Mouse (Mus musculus) CH12.LX (cell line): Measurements from ENCODE around the gene Mtnr1b. TPM values are rescaled to one million over a fixed set of nuclear protein-coding genes. Genes with fewer than 3 reads are reported as not detected.

Experiments
- DNase-seq: peaks from one replicate; pipeline ENCODE4 v3.0.0-alpha.2; 2013; ENCODE audit errors: extremely low read depth
- H3K27ac ChIP-seq: 2 replicates; pipeline ENCODE4 v1.5.1; 2012; ENCODE audit warnings: low read depth, mild to moderate bottlenecking, control low read depth, moderate library complexity; ENCODE audit not compliant: insufficient read depth
- H3K27me3 ChIP-seq: replicated peaks from 2 replicates; pipeline ENCODE3; 2012; ENCODE audit warnings: inconsistent platforms
- H3K36me3 ChIP-seq, 2 experiments: replicated peaks in 1 of 2; 2 replicates each; pipeline versions ENCODE3 to v1.6.1; 2012; ENCODE audit warnings: inconsistent platforms in 1 of 2, low read length in 1 of 2, mild to moderate bottlenecking in 1 of 2, mixed read lengths in 1 of 2, moderate library complexity in 1 of 2; ENCODE audit not compliant: control insufficient read depth in 1 of 2, insufficient read depth in 1 of 2
- H3K4me1 ChIP-seq, 2 experiments: 2 replicates each; pipeline ENCODE4 v1.6.1; 2012; ENCODE audit warnings: inconsistent platforms in 1 of 2, moderate library complexity in 1 of 2; ENCODE audit not compliant: insufficient read depth in 2 of 2, control insufficient read depth in 1 of 2
- H3K4me2 ChIP-seq: 2 replicates; pipeline ENCODE4 v1.6.1; 2012; ENCODE audit warnings: low read depth, mild to moderate bottlenecking, control low read depth; ENCODE audit not compliant: poor library complexity, insufficient read depth, severe bottlenecking
- H3K4me3 ChIP-seq, 3 experiments: fragments of 150-350 bp in 1 of 3; sonication (generic) in 1 of 3; replicated peaks in 1 of 3; 2 replicates each; pipeline versions ENCODE3 to v1.5.1; 2011 to 2012; ENCODE audit warnings: low read depth in 2 of 3, low read length in 2 of 3, mild to moderate bottlenecking in 2 of 3, moderate library complexity in 2 of 3, control low read depth in 1 of 3, improper control_type of control experiment in 1 of 3, inconsistent platforms in 1 of 3, mixed read lengths in 1 of 3; ENCODE audit not compliant: poor library complexity in 1 of 3
- H3K79me2 ChIP-seq: replicated peaks from 2 replicates; pipeline ENCODE4 v1.6.1; 2012; ENCODE audit warnings: mild to moderate bottlenecking, moderate library complexity; ENCODE audit not compliant: control insufficient read depth, poor library complexity, insufficient read depth, severe bottlenecking; ENCODE audit errors: extremely low read depth
- H3K9ac ChIP-seq: 2 replicates; pipeline ENCODE4 v1.6.1; 2012; ENCODE audit warnings: low read depth, mild to moderate bottlenecking, control low read depth, moderate library complexity; ENCODE audit not compliant: insufficient read depth
- H3K9me3 ChIP-seq: replicated peaks from 2 replicates; pipeline ENCODE3; 2012; ENCODE audit warnings: low read length, inconsistent platforms, mixed read lengths
- BHLHE40 ChIP-seq: IDR thresholded peaks from 2 replicates; pipeline ENCODE4 v1.6.1; 2011; ENCODE audit warnings: mild to moderate bottlenecking, low read depth, low read length, improper control_type of control experiment
- CHD2 ChIP-seq: IDR thresholded peaks from 2 replicates; pipeline ENCODE4 v1.6.1; 2011; ENCODE audit warnings: low read length, improper control_type of control experiment
- CTCF ChIP-seq, 2 experiments: IDR thresholded peaks in 1 of 2; conservative IDR thresholded peaks in 1 of 2; 2 replicates each; pipeline ENCODE4 v1.5.1; 2011 to 2012; ENCODE audit warnings: low read depth in 2 of 2, low read length in 2 of 2, improper control_type of control experiment in 1 of 2, inconsistent platforms in 1 of 2, mild to moderate bottlenecking in 1 of 2, moderate library complexity in 1 of 2
- ELF1 ChIP-seq: IDR thresholded peaks from 2 replicates; pipeline ENCODE4 v1.6.1; 2014; ENCODE audit warnings: low read depth, mild to moderate bottlenecking, inconsistent platforms, low read length, improper control_type of control experiment
- EP300 ChIP-seq: IDR thresholded peaks from 2 replicates; pipeline ENCODE4 v1.6.1; 2011; ENCODE audit warnings: low read length, improper control_type of control experiment
- GABPA ChIP-seq: IDR thresholded peaks from 2 replicates; pipeline ENCODE4 v1.6.1; 2012; ENCODE audit warnings: low read depth, low read length, improper control_type of control experiment, inconsistent platforms; ENCODE audit not compliant: insufficient replicate concordance
- HCFC1 ChIP-seq: IDR thresholded peaks from 2 replicates; pipeline ENCODE4 v1.6.1; 2012; ENCODE audit warnings: low read depth, mild to moderate bottlenecking, inconsistent platforms, low read length, improper control_type of control experiment
- JUND ChIP-seq: conservative IDR thresholded peaks from 2 replicates; pipeline ENCODE4 v1.6.1; 2011; ENCODE audit warnings: low read depth, low read length, improper control_type of control experiment
- KAT2A ChIP-seq: IDR thresholded peaks from 2 replicates; pipeline ENCODE4 v1.6.1; 2012; ENCODE audit warnings: low read length, improper control_type of control experiment, inconsistent platforms; ENCODE audit not compliant: insufficient replicate concordance
- MEF2A ChIP-seq: IDR thresholded peaks from 2 replicates; pipeline ENCODE4 v1.6.1; 2014; ENCODE audit warnings: low read depth, mild to moderate bottlenecking, inconsistent platforms, low read length, improper control_type of control experiment, borderline replicate concordance
- MXI1 ChIP-seq: IDR thresholded peaks from 2 replicates; pipeline ENCODE4 v1.6.1; 2011; ENCODE audit warnings: mild to moderate bottlenecking, low read depth, low read length, improper control_type of control experiment
- MYC ChIP-seq: IDR thresholded peaks from 2 replicates; pipeline ENCODE4 v1.6.1; 2011; ENCODE audit warnings: low read depth, mild to moderate bottlenecking, improper control_type of control experiment, low read length
- NRF1 ChIP-seq: IDR thresholded peaks from 2 replicates; pipeline ENCODE4 v1.6.1; 2014; ENCODE audit warnings: low read depth, mild to moderate bottlenecking, inconsistent platforms, low read length, improper control_type of control experiment, moderate library complexity
- SIN3A ChIP-seq: IDR thresholded peaks from 2 replicates; pipeline ENCODE4 v1.6.1; 2012; ENCODE audit warnings: low read length, improper control_type of control experiment, inconsistent platforms
- TBP ChIP-seq: conservative IDR thresholded peaks from 2 replicates; pipeline ENCODE4 v1.6.1; 2011; ENCODE audit warnings: low read depth, low read length, improper control_type of control experiment
- UBTF ChIP-seq: IDR thresholded peaks from 2 replicates; pipeline ENCODE4 v1.6.1; 2012; ENCODE audit warnings: low read depth, mild to moderate bottlenecking, inconsistent platforms, low read length, improper control_type of control experiment, moderate library complexity
- USF2 ChIP-seq: conservative IDR thresholded peaks from 2 replicates; pipeline ENCODE4 v1.6.1; 2011; ENCODE audit warnings: low read depth, low read length, improper control_type of control experiment
- ZC3H11A ChIP-seq: IDR thresholded peaks from 2 replicates; pipeline ENCODE4 v1.6.1; 2012; ENCODE audit warnings: low read depth, mild to moderate bottlenecking, inconsistent platforms, low read length, improper control_type of control experiment
- ZMIZ1 ChIP-seq: IDR thresholded peaks from 2 replicates; pipeline ENCODE4 v1.6.1; 2012; ENCODE audit warnings: low read depth, mild to moderate bottlenecking, inconsistent platforms, low read length, improper control_type of control experiment
- dilution Hi-C: fragments of 300-500 bp; cut with MboI; formaldehyde crosslinking; loops from 2 replicates; pipeline ENCODE4 v1.14.3; 2020; ENCODE audit warnings: low sequenced_read_pairs; ENCODE audit not compliant: extremely low pct_unique_long_range_greater_than_20kb, extremely low pct_ligation_motif_present
- in situ Hi-C: fragments of 300-500 bp; cut with MboI; formaldehyde crosslinking; loops from 3 replicates; pipeline ENCODE4 v1.14.3; 2019; ENCODE audit warnings: low sequenced_read_pairs, low pct_ligation_motif_present, low pct_unique_long_range_greater_than_20kb, mixed read lengths
- polyA plus RNA-seq: library from polyadenylated mRNA; unstranded; fragments of >175 nt; gene quantifications from 2 replicates; pipeline ENCODE4 v1.2.1, GENCODE M21; 2012; ENCODE audit warnings: low read depth; ENCODE audit not compliant: insufficient read length
- total RNA-seq, 2 experiments: library from RNA; depleted of rRNA; stranded (reverse); fragments of 300-350 nt in 1 of 2; fragments of >200 nt in 1 of 2; gene quantifications; 2 replicates each; pipeline ENCODE4 v1.2.3; 2012 to 2014

Gene Mtnr1b
- total and polyA plus RNA-seq, 3 experiments: not detected

DNA sequence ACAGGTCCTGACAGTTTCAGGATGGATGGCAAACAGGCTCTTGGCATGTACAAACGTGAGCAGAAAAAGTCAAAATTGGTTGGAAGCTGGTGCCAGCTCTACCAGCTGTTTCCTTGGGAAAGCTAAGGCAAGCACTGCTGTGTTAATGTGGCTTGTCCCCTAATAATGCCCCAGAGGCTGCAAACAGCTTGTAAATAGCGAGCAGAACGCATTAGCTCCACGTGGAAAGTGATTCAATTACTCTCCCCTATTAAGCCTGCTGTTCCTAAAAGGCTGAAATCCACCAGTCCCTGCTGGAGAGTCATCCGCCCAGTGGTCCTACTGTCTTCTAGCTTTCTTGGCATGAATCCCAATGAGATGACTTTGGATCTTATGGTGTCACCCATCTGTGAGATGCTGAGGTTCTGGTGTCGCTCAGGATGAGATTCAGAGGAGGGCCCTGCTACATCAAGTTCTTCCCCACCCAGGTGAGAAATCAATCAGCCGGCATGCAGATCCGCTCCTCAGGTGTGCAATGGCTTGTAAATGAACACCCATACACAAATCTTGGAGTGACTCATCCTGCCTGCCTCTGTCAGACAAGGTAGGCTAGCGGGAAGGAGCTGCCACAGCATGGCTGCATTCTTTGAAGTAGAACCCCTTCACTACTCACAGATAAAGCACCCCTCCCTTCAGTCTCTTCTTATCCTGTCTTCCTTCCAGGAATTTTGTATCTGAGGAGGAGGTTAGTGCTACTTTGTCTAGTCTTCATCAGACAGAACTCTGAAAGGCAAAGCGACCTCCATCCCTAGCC, 7.9 kb downstream of the Mtnr1b start:
- Histone ChIP-seq H3K27ac (no peak overlapping the region), H3K79me2 (no peaks in the 10 kb centered on the region; the same call in 1 of the 2 replicates), H3K27me3 (no peaks in the 10 kb centered on the region), H3K9ac (no peak overlapping the region), H3K36me3 (no peaks in the 10 kb centered on the region), H3K9me3 (no peaks in the 10 kb centered on the region), H3K4me3 (no peak overlapping the region), H3K4me2 (no peak overlapping the region), H3K4me1 (peaks cover 0 to 8% of the 10 kb centered on the region in 2 experiments; a peak in 3 of 4 replicates)
- no peak for DNase-seq
- in situ Hi-C loops: loop anchor here (25.0 kb wide), 1 partner anchor 429 kb away; no protein-coding TSS in a partner anchor
- TF ChIP-seq NRF1 (no peak), JUND (no peak), ZMIZ1 (no peak), MXI1 (no peak), UBTF (no peak), CHD2 (no peak)
- dilution Hi-C loops: no loop called here

- no peaks in the 10 kb centered on the region for H3K36me3 ChIP-seq
- dilution Hi-C loops: no loop called here
- no peak for TF ChIP-seq GABPA
- no peak for TF ChIP-seq UBTF
- TF ChIP-seq KAT2A: no peak
- TF ChIP-seq MYC: no peak
- no peak for TF ChIP-seq ZMIZ1
- no peak for TF ChIP-seq EP300
- TF ChIP-seq ELF1: no peak
- TF ChIP-seq USF2: no peak
- no peak for TF ChIP-seq MEF2A
- no peak for TF ChIP-seq CTCF (conservative IDR thresholded peaks at IDR 0.05 in 1 of 2, IDR thresholded peaks at IDR 0.05 in 1 of 2; ENCODE audit: low read depth in 2 of 2, low read length in 2 of 2)
- TF ChIP-seq TBP: no peak
- no peak for TF ChIP-seq ZC3H11A
- TF ChIP-seq SIN3A: no peak
- TF ChIP-seq BHLHE40: no peak
- TF ChIP-seq HCFC1: no peak
- no peaks in the 10 kb centered on the region; a peak in 1 of 4 replicates for H3K4me1 ChIP-seq
- no peak for DNase-seq
- no peak overlapping the region for H3K4me2 ChIP-seq
- H3K27me3 ChIP-seq: no peaks in the 10 kb centered on the region
- no peak overlapping the region for H3K27ac ChIP-seq
- H3K9ac ChIP-seq: no peak overlapping the region
- H3K4me3 ChIP-seq: no peak overlapping the region
- H3K9me3 ChIP-seq: no peaks in the 10 kb centered on the region
- no peaks in the 10 kb centered on the region for H3K79me2 ChIP-seq
- in situ Hi-C loops: loop anchor here (25.0 kb wide), 1 partner anchor 424 kb away; no protein-coding TSS in a partner anchor
These were observed 13.0 kb downstream of the Mtnr1b start for GRCm38 (mm10) chr9:15861402-15861801.
